Mouse (Mus musculus) neutrophil, adult 5-6 weeks (primary cell): Measurements from ENCODE around the gene Ppp3ca. TPM values are rescaled to one million over a fixed set of nuclear protein-coding genes. Genes with fewer than 3 reads are reported as not detected.

ENCODE experiments used
- ATAC-seq: fragments of 151-379, 151-347 bp; 2 replicates; pipeline ENCODE4 v1.8.0; 2017; ENCODE audit warnings: mild to moderate bottlenecking, moderate TSS enrichment; ENCODE audit not compliant: insufficient number of reproducible peaks, poor library complexity, low FRiP score, severe bottlenecking; ENCODE audit errors: extremely low read depth
- total RNA-seq: library from RNA; stranded (forward); fragments of 200-1000 nt; gene quantifications from 2 replicates; pipeline ENCODE4 v1.2.3, GENCODE M21; 2017

Gene Ppp3ca
- total RNA-seq, 1 experiment from 2014 or later, result 206 TPM

DNA sequence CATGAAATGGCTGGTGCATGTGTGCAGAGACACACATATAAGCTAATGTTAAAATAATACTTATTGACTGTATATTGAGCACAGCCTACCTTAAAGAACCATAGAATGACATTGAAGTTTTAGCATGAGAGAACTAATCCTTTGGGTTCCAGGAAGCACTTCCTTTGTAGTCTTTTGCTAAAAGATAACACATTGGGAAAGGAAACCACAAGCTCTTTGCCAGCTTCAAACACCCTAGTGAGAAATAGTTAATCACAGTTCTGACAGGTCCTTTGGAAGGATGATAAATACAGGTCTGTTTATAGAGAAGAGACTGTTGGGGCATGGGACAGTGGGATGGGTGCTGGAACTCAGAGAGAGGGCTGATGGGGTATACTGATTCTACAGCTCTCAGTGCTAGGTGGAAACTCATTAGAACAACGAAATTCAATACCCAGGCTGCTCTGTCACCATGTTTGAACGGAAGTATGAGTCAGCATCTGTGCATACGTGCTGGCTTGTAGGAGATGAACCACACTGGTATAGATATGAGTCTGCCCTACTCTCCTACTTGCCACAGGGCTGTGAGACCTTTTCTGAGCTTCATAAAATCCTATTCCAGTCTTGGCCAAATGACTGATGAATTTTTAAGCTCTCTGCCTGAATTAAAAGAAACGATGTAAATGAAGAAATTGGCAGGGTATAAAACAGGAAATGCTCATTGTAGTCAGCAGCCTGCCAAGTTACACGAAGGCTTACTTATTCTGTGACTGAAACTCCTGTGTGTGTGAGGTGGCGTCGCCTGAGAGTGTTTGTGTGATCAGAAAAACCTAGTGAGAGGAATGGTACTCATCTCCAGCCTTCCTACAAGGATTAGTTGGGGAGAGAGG lies 271.0 kb downstream of the Ppp3ca start:
- ATAC-seq, result no peak

DNA sequence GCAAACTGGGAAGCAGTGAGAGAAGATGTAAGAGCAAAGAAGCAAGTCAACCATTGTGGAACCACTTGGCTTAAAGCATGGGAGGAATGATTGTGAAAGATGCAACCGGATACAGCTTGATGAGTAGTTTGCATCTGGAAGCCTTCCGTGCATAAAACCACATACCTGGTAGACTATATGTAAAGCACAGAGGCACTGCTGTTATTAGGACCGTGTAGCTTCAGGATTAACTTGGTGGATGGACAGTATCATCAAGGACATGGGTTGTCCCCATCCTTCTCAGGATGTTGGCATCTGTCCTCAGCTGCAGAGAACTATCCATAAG lies 271.6 kb downstream of the Ppp3ca start:
- ATAC-seq, result no peak

DNA sequence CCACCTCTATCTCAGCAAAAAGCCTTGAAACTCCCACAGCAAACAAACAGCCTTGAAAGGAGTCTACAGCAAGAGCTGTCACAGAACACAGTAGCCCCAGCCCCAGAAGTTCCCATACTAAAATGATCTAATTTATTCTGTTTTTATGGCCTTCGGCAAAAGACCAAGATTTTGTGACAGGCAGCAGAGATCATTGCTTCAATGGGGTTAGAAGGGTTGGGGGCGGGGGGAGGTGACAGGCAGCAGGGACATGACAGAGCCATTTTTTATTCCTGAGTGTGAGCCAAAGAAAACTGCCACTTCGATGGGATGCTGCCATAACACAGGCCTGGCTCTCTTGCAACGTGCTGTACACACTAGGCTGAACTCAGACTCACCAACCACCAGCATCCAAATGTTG lies 275.6 kb downstream of the Ppp3ca start:
- ATAC-seq, result no peak

DNA sequence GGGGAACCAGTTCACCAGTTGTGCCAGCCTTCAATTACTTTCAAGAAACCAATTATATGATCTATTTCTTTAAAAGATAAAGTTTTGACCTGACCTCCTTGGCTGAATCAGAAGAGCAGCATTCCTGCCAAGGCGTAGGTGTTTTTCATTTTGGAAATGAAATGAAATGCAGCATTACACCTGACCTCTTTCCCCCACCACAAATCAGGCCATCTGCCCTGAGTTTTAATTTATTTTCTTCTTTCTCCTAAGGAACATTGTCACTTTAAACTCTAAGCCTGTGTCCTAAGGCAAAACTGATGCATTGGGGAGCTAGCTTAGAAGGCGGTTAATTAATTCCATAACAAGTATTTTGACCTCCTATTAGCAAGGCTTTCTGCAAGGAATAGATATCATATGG lies 276.7 kb downstream of the Ppp3ca start:
- no peak for ATAC-seq

DNA sequence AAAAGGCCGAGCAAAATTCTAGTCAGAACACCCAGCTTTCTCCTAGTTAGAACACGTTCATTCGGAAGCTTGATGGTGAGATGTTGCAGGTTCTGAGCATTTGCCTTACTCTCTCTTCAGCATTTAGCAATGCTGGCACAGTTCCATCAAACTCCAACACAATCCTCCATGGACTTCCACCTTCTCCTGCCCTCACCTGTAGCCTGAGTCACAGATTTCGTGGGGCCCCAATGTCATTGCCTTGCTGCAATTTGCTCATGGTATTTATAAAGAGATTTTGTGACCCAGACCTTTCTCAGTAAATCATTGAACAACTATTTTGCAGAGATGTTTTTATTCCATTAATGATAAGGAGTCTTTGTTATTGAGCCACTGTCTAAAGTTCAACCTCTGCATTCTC lies 278.2 kb downstream of the Ppp3ca start:
- ATAC-seq, result no peak

DNA sequence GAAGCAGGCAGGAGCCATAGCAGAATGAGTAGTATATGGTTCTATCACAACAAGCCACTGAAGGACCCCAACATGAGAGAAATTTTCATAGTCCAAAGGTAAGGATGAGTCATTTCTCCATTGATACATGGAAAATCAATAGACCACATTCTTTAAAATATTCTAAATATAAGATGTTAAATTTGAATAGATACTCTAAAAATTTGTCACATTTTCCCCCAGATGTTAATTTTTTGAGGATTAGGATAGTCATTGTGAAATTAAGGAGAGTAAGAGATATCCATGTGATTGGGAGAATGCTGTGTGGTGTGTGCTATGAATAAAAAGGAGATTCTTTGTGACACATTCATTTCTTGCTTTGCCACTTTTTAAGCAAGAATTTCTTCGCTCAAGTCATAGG lies 281.9 kb downstream of the Ppp3ca start:
- no peak for ATAC-seq

DNA sequence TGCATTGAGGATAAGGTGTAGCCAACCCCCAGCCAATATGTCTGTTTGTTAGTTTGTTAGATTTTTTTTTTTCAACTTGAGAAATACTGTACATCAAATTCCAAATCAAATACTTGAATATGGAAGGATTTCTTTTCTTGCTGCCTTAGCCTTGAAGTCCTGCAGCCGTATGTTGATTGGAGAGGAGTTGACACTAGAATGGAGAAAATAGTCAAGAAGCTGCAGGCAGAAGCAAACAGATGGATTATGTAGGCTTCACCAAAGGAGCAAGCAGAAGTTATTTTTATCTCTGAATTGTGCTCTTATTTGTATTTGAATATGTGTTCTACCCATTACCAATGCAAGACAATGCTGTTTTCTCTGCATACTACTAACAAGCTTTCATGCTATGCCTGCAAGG lies 282.9 kb downstream of the Ppp3ca start:
- no peak for ATAC-seq

DNA sequence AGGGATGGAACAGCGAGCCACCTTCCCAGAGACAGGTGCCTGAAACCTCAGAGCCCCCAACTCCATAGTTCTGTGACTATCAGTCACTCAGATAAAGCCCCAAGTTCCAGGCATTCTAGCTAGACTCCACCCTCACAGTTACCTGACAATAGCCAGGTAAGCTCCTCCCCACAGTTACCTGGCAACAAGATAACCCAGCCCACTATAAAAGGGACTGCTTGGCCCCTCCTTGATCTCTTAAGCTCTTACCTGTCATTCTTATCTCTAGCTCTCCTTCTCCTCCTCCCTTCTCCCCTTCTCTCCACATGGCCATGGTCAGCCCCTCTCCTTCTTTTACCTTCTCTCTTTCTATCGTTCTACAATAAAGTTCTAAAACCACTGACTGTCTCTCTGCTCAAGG lies 285.1 kb downstream of the Ppp3ca start:
- no peak for ATAC-seq

DNA sequence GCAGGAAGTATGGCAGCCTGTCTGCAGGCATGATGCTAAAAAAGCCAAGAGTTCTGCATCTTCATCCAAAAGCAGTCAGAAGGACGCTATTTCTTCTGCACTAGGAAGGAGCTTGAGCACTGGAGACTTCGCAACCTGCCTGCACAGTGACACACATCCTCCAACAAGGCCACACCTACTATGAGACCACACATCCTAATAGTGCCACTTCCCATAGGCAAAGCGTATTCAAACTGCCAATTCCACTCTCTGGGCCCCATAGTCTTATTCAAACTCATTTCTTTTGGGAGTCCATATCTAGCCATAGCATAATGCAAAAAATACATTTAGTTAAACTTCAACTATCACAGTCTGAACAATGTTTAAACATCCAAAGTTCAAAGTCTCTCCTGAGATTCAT lies 290.4 kb downstream of the Ppp3ca start:
- no peak for ATAC-seq

DNA sequence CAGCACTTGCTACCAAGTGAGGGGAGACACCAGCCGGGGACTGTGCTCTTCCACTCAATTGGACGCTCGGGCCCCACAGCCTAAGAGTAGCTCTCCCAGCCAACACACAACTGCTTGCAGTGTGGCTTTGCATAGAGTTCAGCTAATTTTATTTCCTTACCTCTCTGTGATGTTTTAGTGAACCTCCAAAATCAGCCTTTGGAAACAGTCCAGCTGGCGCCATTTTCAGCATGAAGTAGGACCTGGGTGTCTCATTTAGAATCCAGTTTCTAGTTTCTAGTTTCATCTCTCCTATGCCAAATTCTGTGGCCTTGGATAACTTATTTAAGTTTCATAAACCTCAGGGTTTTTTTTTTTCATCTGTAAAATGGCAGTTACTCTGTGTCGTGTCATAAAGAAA lies 296.9 kb downstream of the Ppp3ca start:
- ATAC-seq, result no peak

DNA sequence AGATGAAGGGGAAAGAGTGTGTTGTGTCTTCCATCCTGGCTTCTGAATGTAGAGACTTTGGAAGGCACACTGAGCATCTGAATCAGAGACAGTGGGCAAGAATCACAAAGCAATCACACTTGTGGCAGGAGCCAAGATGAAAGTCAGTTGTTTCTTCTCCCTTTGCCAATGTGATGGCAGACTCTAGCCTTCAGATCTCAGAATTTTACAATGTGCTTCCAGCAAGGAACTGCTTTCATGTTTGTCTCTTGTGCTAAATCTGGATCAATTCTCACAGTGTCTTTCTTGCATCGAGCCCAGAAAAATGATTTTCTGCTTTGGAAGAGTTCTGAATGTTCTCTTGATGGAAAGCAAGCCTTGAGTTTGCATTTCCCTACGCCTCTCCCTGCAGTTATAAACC lies 297.6 kb downstream of the Ppp3ca start:
- ATAC-seq, result no peak

DNA sequence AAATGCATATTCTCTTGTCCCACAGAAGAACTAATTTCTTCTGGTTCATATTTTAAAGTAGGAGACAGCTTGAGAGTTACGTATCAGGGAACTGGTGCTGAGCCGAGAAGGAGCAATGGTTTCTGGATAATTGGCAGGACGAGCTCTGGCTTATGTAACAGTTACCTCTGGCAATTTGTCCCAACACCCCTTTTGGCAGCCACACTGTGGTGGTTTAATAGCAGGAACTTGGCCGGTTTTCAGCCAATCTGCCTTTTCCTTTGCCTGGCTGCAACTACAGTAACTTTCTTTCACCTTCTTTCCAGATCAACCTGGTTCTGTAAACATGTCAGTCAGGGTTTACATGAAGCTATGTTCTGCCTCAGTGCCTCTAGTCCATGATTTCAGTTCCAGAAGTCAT lies 299.9 kb downstream of the Ppp3ca start:
- no peak for ATAC-seq

DNA sequence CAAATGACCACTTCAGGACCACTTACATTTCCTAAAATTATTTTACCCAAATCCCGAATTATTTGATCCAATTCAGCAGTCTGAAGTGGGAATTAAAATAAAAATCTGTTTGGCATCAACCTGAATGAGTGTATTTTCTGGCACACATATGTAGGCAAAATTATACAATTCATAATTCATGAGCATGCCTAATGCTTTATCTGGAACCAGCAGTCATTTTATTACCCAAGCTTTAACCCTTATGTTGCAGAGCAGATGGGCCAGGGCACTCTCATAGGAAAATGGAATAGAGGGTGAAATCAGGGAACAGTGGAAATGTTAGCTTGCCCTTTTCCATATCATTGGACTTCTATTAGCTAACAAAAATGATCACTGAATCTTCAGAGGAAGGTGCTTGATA lies 307.9 kb downstream of the Ppp3ca start:
- no peak for ATAC-seq

DNA sequence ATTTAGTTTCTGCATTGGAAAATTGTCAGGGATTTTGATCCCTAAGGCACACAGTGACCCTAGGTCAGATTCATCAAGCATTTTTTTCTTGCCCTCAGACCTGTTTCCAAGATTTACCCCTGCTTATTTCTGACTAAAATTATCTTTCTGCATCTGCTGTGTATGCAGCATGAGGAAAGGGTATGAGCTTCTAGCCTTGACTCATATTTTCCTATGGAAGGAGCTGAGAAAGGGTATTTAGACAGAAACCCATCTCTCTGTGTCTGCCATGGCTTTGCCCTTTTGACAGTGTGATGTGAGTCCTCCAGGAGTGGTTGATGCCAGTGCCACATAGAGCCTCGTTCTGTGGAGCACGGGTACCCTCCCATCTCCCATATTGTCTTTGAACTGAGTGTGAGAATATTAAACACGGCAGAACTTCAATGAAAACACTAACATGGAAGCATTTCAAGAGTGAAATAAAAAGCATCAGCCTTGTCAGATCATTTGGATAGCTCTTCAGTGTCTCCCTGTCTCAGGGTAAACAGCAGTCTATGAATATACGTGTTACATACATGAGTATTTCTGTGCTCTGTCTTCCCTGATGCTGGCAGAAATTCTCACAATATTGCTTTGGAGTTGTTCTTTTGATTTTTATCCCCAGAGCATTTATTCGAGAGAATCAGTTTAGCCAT lies 311.1 kb downstream of the Ppp3ca start:
- no peak for ATAC-seq

DNA sequence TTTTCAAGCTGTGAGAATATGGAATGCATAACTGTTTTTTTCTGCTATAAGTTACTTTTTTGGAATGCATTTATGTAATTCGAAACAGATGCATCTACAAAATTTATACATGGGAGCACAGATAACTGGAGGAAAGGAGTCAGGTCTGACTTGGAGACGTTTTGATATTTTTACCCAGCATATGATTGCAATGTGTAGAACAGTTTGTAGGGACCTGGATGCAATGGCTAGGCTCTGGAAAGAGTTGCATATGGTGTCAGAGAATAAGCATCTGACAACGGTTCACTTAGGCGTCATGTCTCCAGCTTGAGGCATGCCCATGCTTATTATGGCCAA lies 311.6 kb downstream of the Ppp3ca start:
- no peak for ATAC-seq

DNA sequence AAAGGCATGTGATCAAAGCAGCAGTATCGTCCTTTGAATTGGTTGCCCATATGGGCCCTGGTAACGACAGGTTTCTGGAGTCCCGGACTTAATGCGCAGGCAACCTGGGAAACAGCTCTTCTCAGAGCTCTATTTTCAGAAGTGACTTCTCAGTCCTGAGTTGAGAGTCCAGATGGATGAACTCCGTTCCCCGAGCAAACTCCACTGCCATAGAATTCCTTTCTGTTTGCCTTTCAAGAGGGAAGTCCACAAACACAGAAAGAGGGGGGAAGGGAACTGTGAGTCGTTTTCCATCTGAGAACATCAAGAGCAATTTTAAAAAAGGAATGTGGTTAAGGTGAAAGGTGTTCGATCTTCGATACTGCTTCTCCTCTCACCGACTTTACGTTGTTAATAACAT lies 312.1 kb downstream of the Ppp3ca start:
- ATAC-seq, result no peak

DNA sequence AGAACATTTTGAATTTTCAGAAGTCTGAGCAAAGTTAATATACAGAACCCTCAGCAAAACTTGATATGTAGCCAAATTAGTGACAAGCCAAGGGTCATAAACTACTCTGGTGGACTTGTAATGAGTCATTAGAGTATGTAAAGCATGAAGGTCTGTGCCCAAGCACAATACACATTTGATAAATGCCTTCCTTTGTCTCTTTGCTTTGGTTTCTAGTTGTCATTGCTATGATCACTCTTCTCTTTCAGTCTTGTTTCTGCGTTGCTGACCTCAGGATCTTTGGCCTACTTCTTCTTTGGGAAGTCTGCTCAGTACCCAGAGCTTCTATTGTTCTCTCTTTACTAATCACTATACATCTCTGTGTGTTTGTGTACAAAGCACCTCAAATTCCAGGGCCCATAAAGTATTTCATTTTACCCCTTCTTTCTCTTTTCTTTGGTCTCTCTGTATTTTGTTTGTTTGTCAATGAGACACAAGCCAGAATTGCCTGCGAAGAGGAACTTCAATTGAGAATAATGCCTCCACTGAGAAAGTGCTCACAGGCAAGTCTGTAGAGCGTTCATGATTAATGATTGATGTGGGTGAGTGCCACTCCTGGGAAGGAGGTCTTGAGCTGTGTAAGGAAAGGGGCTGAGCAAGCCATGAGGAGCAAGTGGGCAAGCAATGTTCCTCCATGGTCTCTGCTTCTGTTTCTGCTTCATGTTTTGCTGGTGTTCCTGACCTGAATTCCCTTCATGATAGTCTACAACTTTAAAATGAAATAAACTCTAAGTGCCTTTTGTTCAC lies 316.4 kb downstream of the Ppp3ca start:
- no peak for ATAC-seq
